Mouse (Mus musculus): ENCODE data around the gene Dnah10.
A peak's percentile ranks its signal among the peaks of the same experiment; 100 is the strongest.

The Dnah10 gene

DNA sequence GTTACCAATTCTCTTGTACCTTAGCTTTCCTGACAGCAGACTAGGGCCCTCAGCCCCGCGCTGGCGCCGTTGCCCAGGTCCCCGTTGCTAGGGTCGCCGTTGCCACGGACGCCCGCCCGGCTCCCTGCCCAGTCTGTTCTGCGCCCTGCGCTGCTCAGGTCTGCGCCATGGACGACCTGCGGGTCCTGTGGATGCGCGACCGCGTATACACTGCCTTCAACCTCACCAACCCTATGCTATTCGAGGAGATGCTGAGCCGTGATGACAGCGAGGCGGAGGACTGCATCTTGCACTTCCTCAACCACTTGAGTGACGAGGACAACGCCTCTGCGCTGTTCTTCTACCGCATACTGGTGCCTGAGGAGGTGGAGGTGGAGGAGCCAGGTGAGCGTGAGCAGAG, at the start of gene Dnah10:
Dnah10 (plus strand) TSS at position 89 of the 400 bp plus-strand sequence.
- DNase-seq, result no peak

DNA sequence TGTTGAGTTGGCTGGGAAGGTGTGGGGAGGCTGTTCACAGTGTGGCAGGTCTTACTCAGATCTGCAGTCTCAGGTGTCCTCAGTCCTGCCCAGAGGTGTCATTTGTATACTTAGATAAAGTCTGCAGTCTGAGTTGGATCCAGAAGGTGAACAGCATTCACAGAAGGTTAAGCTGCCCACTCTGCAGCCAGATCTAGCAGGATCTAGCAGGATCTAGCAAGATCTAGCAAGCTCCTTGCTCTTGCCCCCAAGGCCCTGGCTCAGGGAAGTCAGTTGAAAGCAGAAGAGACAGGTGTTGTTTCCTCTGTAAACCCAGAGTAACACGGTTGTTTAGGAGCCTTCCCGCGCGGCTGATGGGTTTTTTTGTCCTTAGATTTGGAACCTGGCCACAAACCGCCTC, 11.1 kb upstream of the Dnah10 start:
- no peak for DNase-seq

- DNase-seq, result no peak
These were observed 9.8 kb upstream of the Dnah10 start for GRCm38 (mm10) chr5:124715135-124715534.

- no peak for DNase-seq
These were observed 6.9 kb upstream of the Dnah10 start for GRCm38 (mm10) chr5:124717969-124718368.

- no peak for DNase-seq
These were observed 6.5 kb upstream of the Dnah10 start for GRCm38 (mm10) chr5:124718396-124718795.

DNA sequence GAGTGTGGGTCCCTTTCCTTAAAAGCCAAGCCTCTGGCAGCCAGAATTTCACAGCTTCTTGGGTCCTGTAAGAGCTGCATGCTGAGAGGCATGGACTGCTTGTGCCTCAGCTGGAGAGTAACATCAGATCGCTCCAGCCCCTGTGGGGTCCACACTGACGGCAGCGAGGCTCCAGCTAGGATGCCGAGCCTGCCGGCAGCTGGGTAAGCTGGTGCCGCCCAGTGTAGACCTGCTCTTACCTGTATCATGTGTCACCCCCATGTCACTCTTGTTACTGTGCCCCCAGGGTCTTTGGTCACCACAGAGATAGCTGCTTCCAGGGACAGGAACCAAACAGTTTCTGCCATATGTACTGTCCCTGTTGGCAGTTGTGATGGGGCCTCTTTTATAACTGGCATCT, 1.8 kb upstream of the Dnah10 start:
- DNase-seq, result no peak

- DNase-seq, result no peak
These were observed 4.8 kb downstream of the Dnah10 start for GRCm38 (mm10) chr5:124729662-124730206.

- no peak for DNase-seq
These were observed 9.1 kb downstream of the Dnah10 start for GRCm38 (mm10) chr5:124733961-124734360.

DNA sequence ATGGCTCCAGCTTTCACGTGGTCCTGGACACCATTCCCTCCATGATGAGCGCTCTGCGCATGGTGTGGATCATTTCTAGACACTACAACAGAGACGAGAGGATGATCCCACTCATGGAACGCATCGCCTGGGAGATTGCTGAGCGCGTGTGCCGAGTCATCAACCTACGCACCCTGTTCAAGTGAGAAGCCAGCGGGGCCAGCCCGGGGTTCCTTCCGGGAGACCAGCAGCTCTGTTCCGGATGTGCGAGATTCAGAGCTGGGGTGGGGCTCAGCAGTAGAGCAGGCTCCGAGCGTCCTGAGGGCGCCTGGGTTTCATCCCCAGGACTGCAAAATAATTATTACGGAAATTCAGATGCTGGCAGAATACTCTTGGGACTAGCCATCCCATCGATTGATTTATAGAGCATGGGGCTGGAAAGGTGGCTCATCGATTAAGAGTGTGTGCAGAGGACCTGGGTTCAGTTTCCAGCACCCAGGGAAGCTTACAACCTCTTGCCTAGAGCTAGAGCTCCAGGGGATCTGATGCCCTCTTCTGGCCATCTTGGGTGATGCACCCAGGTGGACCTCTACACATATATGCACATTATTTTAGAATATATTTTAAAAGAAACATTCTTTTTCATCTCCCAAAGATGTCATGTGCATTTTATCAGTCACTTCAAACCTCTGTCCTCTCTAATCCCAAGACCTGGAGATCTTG, 17.2 kb downstream of the Dnah10 start:
- DNase-seq, result no peak

GRCm38 (mm10) chr5:124743841-124744240, 19.0 kb downstream of the Dnah10 start:
- no peak for DNase-seq

- DNase-seq, result no peak
These were observed 21.3 kb downstream of the Dnah10 start for GRCm38 (mm10) chr5:124746220-124746619.

DNA sequence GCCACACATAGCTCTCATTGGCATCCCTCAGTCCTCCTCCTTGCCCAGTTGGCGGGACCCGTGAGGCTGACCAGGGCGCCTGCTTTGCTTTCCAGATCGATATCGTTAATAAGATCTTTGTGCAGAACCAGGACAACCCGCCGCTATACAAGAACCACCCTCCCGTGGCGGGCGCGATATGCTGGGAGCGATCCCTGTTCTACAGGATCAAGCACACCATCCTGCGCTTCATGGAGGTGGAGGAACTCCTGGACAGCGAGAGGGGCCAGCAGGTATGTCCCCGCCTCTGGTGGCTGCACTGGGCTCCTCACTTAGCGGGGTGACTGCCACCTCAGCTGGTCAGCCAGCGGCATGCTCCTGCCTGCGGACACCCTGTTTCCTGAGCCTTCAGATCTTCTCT, 23.4 kb downstream of the Dnah10 start:
- DNase-seq, result no peak

DNA sequence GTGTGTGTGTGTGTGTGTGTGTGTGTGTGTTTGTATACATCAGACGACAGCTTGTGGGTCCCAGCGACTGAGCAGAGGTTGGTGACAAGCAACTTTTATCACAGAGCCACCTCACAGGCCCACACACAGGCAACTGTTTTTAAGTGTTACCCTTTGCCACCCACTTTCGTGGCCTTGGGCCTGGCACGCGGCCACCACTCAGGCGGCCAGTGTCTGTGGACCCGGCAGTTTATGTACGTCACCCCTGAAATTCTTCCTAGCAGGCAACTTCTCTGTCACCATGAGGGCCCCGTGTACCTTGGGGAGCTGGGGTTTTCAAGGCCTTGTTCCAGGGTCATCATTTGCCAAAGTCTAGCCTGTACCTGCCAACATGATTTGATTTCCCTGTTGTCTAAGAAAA, 26.8 kb downstream of the Dnah10 start:
- DNase-seq, result no peak

GRCm38 (mm10) chr5:124761011-124761410, 36.1 kb downstream of the Dnah10 start:
- no peak for DNase-seq

DNA sequence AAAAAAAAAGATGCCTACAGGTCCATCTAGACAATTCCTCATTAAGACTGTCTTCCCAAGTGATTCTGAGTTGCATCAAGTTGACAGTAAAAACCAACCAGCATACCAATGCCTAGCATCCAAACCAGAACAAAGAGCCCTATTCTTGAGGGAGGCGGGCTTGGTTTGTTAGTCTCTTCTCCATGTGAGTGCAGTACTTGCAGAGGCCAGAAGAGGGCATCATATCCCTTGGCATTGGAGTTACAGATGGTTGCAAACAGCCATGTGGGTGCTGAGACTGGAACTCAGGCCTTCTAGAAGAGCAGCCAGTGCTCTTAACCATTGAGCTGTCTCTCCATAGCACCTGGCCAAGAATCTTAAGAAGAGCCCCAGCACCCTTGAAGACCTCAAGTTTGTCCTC, 36.9 kb downstream of the Dnah10 start:
- no peak for DNase-seq

- no peak for DNase-seq
These were observed 49.7 kb downstream of the Dnah10 start for GRCm38 (mm10) chr5:124774552-124774951.

DNA sequence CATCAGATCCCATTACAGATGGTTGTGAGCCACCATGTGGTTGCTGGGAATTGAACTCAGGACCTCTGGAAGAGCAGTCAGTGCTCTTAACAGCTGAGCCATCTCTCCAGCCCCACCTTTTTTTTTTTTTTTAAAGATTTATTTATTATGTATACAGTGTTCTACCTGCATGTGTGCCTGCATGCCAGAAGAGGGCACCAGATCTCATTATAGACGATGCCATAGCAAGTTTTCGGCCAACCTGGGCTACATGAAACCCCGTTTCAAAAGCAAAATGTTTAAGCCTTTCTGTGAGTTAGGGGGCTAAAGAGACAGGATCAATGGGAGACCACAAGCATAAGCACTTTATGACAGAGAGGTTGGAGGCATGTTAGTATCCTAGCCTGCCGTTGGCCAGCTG, 51.4 kb downstream of the Dnah10 start:
- DNase-seq, result peak; percentile 43

GRCm38 (mm10) chr5:124777178-124777709, 52.4 kb downstream of the Dnah10 start:
- DNase-seq, result peak; percentile 78

DNA sequence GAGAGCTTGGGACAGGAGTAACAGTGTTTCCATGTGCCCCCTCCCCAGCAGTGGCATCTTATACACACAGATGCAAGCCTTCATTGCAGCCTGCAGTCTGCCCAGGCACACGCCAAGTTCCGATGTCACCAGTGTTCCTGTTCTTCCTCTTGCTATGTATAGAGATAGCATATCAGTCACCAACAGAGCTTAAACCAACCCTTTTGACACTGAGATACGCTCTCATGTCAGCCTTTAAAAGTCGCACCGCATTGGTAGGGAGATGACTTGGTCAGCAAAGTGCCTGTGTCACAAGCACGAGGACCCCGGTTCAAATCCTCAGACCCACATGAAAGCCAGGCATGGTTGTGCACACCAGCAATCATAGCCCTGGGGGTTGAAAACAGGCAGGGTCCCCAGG, 55.0 kb downstream of the Dnah10 start:
- DNase-seq, result no peak

- no peak for DNase-seq
These were observed 56.8 kb downstream of the Dnah10 start for GRCm38 (mm10) chr5:124781696-124782095.

DNA sequence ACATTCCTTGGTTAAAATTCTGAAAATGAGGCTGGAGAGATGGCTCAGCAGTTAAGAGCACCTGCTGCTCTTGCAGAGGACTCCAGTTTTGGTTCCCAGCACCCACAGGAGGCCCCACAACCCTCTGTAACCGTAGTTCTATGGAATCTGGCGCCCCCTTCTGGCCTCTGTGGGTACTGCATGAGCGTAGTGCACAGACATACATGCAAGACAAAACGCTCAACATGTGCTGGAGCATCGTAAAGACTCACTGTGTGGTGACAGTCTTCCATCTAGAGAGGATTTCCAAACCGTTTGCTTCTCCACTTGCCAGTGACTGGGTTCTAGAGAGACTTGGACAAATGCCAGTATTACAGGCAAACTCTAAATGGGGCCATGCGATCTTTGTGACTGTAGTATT, 60.8 kb downstream of the Dnah10 start:
- no peak for DNase-seq

GRCm38 (mm10) chr5:124792112-124792511, 67.2 kb downstream of the Dnah10 start:
- DNase-seq, result no peak

- DNase-seq, result peak; percentile 73
These were observed 85.0 kb downstream of the Dnah10 start for GRCm38 (mm10) chr5:124809708-124810366.

DNA sequence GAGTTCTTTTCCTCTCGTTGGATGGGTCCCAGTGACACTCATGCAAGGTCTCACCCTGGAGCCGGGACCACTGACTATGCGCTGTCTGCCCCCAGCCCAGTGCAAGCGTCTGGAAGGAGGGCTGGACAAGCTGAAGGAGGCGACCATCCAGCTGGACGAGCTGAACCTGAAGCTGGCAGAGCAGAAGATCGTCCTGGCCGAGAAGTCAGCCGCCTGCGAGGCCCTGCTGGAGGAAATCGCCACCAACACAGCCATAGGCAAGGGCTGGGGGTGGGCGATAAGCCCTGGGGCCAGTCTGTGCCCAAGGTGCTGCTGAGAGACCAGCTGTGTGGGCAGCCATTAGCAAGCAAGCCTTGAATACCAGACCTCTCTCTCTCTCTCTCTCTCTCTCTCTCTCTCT, 87.6 kb downstream of the Dnah10 start:
- no peak for DNase-seq

Measured in cerebellum, adult 9-11 months (tissue).